Mouse (Mus musculus) cerebellum, postnatal 4 days (tissue): ENCODE measurements around the gene Inka1.

Experiments
- DNase-seq, 2 experiments: peaks; one replicate each; pipeline ENCODE4 v3.0.0; 2022; ENCODE audit warnings: low spot score in 2 of 2, mixed read lengths in 1 of 2

Gene Inka1

DNA sequence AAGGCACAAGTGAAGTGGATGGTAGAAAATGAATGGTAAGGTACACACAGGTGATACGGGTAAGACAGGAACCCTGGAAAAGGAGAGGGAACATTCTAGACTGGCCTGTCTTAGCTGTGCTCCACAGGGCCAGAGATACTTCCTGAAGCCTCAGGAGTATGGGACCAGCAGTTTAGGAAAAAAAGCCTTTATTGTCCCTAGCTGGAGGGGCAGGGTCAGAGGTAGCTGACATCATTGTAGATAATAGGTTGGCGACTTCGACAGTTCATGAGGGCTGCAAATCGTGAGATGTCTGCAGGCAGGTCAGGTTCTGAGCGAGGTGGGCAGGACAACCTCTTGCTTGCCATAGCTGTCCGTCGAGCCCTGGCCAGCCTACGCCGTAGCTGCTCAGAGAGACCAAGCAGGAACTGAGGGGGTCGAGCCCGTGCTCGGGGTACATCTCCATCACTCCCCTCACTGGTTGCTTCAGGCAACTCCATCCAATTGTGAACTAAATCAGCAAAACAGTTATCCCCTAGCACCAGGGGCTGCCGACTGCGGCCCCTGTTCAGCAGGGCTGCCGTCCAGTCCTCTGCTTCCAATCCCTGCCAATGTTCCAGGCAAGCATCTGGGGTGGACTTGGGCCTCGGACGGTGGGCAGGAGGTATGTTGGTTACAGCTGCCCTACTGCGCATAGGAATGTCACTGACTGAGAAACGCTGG is 1.5 kb downstream of the Inka1 start:
- no peak for DNase-seq

DNA sequence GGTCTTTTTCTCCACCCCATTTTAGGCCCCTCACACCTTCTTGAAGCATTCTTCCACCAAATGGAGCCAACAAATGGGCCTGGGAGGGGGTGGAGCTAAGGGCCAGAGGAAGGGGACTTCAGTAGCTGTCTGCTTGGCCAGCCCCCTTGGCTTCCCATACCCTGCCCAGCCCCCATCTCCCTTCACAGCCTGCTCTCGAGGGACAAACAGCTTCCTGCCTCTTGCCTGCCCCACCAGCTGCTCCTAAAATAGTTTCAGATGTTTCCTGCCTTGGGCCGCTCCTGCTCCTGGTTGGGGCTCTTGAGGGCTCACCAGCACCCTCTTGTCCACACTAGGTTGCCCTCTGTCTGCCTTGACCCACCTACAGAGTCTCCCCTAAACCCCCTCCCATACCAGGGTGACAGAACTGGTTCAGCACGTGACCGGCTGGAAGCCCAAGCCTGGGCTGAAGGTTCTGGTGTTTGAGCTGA is 2.2 kb downstream of the Inka1 start:
- no peak for DNase-seq

DNA sequence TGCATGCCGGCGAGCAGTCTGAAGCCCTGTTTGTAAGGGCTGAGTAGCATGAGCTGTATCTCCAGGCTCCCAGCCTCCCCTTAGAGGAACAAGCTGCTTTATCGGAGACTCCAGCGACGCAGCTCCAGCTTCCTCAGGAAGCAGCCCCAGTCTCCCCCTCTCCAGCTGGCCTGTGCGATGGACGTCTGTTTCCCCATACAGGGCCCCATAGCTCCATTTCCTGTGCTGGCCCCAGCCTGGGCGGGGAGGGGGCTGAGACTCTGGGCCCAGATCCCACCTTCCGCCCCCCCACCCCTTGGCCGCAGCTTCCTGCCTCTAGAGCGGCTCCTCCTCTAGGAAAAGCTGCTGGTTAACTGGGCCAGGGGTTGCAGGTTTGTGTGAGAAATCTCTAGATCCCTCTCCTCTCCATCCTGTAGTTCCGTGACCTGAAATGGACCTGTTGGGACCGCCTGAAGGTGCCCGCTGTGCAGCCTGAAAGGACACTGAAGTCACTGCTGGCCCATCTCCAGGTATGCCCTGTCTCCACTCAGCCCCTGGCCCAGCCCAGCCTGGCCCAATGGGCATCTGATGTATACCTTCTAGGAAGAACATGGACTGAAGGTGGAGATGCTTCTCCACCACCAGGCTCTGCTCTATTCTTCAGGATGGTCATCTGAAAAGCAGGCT is 2.9 kb downstream of the Inka1 start, which contains the start of gene Gm20661:
Gm20661 (plus strand) TSS at position 378 of the 666 bp plus-strand sequence.
- no peak for DNase-seq

DNA sequence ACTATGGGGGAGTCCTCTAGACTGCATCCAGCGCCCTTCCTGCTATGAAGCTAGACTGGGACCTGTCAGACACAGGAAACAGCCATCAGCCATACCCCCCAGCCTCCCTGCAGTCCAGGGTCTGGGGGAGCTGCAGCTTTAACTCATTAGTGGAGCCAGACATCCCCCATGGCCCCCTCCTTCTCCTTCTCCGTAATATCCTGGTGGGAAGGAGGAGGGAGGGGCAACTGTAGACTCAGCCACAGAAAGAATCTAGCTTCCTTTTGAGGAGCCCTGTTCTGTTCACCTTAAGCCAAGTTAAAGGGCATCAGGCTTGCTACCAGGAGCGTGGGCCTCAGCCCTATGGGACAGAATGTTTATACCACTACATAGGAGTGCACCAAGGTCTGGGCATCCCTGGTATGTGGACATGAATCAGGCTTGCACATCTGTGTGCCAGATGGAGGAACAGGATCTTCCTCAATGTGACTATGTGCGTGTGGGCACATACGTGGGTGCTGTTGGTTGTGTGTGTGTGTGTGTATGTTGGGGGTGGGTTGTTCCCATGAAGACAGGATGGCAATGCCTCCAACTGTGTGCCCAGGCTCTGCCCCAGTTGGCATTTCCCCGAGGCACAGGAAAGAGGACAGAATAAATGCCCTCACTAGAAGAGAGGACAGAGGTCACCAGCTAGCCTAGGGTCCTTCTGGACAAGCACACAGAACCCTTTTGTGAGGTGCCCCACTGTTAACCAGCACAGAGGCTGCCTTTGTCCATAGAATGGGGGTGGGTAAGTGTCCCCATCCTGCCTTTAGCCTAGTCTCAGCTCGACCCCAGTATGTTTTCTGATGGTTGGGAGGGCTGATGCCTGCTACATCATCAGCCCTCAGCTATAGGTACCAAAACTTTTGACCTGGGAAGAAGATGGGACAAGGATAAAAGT is 3.7 kb downstream of the Inka1 start:
- DNase-seq, result no peak

DNA sequence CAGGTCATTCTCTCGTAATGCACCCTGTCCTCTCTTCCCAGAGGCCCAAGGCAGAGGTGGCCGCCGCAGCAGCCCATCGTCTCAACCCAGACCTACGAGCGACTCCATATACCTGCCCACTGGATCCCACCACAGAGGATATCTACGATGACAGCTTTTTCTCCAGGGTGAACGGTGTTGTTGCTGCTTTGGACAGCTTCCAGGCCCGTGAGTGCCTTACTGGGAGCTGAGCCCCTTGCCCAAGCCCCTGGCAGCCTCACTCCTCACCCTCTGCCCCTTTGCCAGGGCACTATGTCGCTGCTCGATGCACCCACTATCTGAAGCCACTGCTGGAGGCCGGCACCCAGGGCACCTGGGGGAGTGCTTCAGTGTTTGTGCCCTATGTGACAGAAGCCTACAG is 6.9 kb downstream of the Inka1 start:
- DNase-seq, result no peak

DNA sequence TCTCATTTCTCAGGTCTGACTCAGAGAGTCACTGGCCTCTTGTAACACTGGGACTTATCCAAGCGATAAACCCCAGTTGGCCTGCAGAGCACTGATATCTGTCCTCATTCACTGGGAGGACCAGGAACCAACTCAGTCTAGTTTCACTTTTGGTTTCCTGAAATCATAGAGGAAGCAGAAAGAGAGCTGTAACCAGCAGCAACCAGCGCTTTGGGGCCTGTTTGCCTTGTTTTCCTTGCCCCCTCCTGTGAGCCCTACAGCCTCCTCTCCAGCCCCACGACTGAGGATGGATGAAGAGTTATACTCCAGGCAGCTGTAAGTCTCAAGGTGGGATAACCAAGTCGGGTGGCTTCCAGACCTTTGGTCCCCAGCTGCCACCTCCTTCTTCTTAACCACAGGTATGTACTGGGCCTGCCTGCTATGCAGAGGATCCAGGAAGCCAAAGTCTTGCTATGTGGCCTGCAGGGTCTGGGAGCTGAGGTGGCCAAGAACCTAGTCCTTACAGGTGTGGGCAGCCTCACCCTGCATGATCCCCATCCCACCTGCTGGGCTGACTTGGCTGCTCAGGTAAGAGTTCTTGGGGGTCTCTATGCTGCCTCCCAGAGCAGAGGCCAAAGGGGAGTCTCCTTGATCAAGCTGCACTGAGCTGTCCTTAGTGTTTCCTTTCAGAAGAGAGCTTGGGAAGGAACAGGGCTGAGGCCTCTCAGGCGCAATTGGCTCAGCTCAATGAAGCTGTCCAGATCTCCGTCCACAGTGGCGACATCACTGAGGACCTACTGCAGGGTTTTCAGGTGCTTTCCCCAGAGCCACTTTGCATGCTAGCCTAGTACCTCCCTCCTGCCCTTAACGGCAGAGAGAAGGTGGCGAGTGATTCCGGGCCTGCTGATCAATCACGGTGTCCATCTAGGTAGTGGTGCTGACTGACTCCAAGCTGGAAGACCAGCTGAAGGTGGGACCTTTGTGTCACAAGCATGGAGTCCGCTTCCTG is 10.0 kb downstream of the Inka1 start, which contains the start of gene Uba7:
Uba7 (plus strand) TSS at position 107 of the 988 bp plus-strand sequence.
- no peak for DNase-seq

DNA sequence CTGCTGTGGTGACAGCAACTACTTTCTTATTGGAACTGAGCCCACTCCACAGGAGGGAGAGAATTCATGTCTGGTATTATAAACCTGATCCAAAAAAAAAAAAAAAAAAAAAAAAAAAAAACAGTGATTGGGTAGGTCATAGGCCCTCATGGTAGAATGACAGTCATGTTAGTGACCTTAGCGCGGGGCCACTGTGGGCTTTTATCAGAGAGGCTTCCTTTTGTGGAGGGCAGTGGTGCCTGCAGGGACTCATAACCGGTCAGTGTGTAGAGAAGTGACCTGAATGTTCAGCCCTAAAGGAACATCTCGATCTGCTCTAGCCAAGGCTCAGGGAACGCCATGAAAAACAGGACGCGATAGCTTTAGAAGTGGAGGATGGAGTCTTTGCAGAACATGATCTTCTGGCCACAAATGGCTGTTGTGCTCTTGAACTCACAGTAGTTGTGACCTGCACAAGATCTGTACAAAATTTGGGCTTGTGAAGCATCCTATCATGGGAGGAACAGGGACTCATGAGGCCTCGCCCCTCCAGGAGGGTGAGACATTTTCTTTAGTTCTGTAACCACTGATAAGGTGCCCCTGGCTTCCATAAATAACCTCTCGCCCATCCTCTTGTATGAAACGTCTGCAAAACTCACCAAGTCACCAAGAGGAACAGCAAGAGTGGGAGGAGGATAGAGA is 11.0 kb downstream of the Inka1 start:
- DNase-seq, result no peak

DNA sequence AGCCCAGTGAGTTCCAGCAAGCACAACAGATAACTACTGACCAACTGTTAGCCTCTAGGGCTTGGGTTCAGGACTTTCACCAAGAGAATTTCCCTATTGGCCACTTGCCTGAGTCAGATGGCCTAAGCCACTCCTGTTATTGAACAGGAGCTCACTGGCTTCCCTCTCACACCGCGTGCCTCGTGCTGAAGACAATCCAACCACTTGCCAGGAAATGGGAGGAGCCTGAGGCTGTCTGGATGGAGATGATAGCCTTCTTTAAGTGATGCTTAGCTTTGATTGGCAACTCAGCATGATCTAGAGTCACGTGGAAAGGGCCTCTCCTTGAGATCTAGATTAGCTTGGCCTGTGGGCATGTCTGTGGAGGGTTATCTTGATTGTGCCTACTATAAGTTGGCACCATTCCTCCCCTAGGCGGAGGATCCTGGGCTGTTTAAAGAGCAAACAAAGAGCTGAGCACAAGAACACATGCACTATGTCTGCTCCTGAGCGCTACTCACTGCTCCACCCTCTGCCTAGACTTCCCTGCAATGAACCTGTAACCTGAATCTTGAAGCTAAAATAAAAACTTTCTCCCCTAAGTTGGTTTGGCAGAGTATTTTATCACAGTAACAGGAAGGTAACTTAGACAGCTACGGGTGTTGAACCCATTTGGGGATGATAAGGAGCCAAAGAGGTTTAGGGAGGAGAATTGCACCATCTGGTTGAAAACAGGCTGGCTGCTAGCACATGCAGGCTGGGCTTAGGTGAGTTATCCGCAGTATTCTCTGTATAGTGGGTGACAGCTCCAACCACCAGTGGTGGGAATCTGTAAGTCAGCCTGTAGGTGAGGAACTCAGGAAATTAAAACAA is 13.8 kb downstream of the Inka1 start:
- DNase-seq, result no peak

DNA sequence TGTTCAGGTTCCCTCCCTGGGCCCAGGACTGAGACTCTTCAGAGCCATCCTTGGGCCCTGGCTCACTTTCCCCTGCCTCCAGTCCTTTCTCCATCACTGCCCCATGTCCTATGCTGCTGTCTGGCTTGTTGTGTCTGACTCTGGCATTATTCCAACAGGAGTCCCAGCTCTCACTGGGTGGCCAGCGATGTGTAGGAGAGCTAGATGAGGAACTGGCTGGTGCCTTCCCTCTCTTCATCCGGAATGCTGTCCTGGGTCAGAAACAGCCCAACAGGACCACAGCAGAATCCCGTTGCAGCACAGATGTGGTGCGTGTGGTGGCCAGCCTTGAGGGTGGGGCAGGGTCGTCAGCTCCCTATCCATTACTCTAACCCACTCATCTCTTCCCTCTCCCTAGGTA is 15.4 kb downstream of the Inka1 start:
- no peak for DNase-seq

DNA sequence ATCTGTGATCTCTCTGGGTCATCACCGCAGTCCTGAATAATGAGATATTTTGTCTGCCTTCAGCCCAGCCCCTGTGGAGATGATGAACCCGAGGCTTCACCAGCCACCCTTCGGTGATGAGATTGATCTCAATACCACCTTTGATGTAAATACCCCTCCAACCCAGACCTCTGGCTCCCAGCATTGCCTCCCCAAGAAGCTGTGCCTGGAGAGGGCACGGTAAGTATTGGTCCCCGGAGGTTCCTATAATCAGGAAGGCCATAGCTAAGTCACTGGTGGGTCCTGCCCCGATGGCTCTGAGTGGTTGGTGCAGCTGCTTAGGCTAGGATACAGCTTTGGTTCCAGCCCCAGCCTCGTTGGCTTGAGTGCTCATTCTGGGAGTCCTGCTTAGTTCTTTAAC is 17.1 kb downstream of the Inka1 start:
- DNase-seq, result no peak

DNA sequence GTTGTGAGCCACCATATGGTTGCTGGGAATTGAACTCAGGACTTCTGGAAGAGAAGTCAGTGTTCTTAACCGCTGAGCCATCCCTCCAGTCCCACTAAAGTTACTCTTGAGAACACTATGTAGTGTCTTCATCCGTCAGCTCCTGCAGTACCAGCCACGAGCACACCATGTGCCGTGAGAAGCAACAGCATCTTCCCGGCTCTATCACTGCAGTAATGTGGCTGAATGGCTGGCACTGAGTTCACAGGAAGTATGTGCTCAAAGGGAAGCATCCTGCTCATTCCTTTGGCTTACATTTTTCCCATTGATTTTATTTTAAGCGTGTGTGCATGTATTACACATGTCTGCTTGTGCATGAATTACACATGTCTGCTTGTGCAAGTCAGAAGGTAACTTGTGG is 18.2 kb downstream of the Inka1 start:
- DNase-seq, result no peak

DNA sequence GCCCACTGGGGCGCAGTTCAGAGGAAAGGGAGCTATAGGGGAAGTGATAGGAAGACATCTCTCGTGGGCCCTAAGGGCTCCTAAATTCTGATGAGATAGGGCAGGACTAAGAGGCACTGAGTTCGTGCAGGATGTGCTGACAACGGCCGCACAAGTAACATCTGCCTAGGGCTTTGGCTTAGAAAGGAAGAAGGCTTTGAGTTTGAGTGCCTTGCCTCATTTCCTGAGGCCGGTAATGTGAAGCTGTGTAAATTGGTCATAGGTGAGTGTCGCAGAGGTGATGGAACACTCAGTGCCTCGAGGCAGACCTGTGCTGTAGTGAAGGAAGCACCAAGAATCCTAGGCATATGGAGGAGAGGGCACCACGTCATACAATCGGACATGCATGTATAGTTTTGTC is 19.0 kb downstream of the Inka1 start:
- no peak for DNase-seq

DNA sequence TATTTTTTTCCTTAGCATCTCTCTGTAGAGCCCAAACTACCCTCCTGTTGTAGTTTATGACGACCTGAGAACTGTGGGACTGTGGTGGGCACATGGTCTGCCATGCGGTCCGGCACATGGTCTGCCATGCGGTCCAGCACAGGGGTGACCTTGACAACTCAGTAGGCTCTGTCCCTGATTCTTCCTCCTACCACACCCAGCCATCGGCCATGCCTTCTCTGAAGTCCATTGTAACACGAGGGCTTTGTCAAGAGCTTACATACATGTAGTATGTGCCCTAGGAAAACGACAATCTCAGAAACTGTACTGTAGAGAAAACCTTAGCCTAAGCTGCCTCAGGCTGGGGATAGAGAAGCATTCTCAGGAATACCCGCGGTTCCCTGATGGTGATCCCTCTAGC is 21.0 kb downstream of the Inka1 start:
- DNase-seq, result no peak

DNA sequence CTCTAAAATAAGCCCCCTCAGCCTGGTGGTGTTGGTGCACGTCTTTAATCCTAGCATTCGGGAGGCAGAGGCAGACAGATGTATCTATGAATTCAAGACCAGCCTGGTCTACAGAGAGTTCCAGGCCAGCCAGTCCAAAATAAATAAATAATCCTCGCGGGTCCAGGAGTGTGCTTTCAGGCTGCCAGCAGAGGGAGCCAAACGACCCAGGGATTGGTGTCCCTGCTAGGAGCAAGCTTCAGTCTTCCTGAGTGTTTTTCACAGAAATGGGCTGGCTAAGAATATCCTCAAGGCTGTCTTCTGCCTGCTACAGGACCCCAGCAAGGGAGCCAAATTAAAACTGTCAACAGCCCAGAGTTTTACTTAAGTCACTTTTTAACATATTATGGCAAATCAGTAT is 22.0 kb downstream of the Inka1 start:
- DNase-seq, result peak; percentile 65 to 83

DNA sequence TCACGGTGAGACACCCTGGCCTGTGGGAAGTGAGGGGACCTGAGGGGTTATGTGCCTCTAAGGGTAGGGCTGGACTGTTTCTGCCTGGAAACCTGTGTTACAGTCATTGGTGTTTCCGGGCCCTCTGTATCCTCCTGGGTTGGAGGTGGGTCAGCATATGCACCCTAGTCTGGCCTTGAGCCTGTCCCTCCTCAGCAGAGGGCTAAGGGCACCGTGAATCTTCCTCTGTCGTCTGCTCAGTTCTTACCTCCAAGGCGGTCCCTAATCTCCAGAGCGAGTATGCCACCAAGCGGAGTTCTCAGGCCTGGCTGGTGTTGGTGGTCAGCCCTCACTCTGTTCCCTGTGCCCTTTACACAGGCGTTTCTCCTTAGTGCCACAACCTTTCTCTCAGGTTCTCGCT is 22.8 kb downstream of the Inka1 start:
- DNase-seq, result no peak

DNA sequence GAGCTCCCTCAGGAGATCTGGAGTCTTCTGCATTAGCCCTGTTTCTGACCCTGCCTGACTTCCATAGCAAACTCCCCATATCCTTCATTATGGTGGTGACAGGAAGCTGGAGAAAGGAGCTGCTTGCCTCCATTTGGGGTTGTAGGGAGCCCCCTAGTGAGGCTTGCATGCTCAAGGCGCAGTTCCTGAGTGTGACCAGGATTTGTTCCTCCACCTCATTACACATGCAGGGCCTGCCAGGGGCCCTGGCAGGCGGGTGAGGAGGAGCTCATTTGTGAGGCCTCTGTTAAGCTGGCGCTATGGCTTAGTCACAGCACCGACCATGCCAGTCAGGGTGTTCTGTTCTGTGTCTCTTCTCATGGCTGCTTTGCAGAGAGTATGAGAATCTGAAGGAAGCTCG is 23.8 kb downstream of the Inka1 start:
- no peak for DNase-seq

DNA sequence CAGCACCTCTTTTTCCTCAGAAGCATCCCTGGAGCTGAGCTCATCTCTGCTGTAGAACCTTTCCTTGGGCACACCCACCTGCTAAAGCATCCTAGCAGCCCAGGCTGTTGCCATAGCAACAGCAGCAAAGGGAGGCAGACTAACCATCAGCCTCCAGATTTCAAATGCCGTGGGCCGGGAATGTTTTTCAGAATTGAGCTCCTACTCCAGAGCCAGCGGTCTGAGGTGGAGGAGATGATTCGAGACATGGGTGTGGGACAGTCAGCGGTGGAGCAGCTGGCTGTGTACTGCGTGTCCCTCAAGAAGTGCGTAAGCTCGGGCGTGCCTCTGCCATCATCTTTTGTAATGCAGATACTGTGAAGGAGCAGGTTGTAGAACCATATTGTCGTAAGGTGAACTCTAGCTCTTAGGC is 24.3 kb downstream of the Inka1 start:
- DNase-seq, result no peak

DNA sequence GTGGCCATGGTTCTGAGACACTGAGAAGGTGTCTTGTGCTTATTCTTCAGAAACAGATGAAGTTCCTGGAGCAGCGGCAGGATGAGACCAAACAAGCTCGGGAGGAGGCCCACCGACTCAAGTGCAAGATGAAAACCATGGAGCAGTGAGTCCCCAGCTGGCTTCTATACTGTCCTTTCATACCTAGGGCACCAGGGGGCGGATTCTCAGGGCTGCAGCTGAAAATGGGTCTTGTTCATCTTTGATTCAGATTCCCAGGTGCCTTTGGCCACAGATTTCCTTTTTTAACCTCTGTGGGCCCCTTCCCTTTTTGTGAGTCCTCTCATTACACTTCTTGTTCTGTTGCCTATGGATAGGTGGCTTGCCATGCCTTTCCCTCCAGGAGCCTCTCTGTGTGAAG is 24.8 kb downstream of the Inka1 start:
- no peak for DNase-seq

DNA sequence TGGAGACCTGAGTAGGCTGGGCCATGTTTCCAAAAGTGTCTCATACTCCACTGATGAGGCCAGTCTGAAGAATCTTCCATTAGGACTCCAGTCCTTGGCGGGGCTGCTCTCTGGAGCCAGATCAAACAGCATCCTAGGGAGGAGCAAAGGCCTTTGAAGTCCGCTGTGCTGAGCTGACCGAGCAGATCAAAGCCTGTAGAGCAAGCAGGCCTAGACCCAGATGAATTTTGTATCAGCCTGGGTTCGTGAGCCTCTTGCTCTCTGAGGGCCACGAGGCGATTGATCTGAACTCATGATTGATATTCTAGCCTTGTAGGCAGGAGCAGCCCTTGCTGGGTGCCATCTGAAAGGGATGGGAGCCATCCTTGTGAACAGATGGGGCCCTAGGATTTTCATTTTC is 25.8 kb downstream of the Inka1 start:
- DNase-seq, result no peak

DNA sequence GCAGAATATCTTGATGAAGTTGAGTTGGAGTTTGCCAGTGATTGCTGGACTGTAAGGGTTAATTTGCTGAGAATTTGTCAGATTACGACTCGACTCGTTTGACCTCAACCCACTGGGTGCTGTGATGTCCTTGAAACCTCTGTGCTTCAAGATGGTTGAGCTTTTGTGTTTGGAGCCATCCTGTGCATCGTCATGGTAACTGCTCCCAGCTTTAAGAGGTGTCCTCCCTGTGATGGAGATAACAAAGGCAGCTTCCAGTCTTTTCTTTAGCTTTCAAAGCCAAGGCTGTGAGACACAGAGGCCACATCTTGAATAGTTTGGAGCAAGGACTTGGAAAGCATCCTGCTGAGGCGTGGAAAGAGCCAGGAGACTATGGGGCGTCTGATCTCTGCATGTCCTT is 28.5 kb downstream of the Inka1 start:
- DNase-seq, result no peak
